Mouse (Mus musculus) intestine, embryonic 16.5 days (tissue): ENCODE results near the gene Adamts8. TPM values are rescaled to one million over a fixed set of nuclear protein-coding genes. Genes with fewer than 3 reads are reported as not detected.

Experiments
- ATAC-seq: fragments of 200-750 bp; cut with Nextera tagmentation; 2 replicates; pipeline ENCODE4 v1.8.0; 2017; ENCODE audit warnings: moderate TSS enrichment, moderate library complexity
- H3K27ac ChIP-seq: fragments of 300-500 bp; sonication (generic); 2 replicates; pipeline ENCODE4 v1.5.1; 2014; ENCODE audit warnings: mild to moderate bottlenecking, low read length
- H3K27me3 ChIP-seq: fragments of 300-500 bp; sonication (generic); replicated peaks from 2 replicates; pipeline ENCODE4 v1.6.1; 2014; ENCODE audit warnings: low read length, control low read depth, mixed read lengths; ENCODE audit not compliant: control insufficient read depth, insufficient read depth
- H3K36me3 ChIP-seq: fragments of 300-500 bp; sonication (generic); 2 replicates; pipeline ENCODE4 v1.6.1; 2014; ENCODE audit warnings: low read length, control low read depth; ENCODE audit not compliant: control insufficient read depth, insufficient read depth
- H3K4me1 ChIP-seq: fragments of 300-500 bp; sonication (generic); 2 replicates; pipeline ENCODE4 v1.6.1; 2014; ENCODE audit warnings: low read length, control low read depth, mixed read lengths; ENCODE audit not compliant: control insufficient read depth, insufficient read depth
- H3K4me2 ChIP-seq: fragments of 300-500 bp; sonication (generic); 2 replicates; pipeline ENCODE4 v1.6.1; 2014; ENCODE audit warnings: low read depth, low read length, control low read depth
- H3K4me3 ChIP-seq: fragments of 300-500 bp; sonication (generic); 2 replicates; pipeline ENCODE4 v1.5.1; 2014; ENCODE audit warnings: mild to moderate bottlenecking, low read length
- H3K9ac ChIP-seq: fragments of 300-500 bp; sonication (generic); 2 replicates; pipeline ENCODE4 v1.6.1; 2014; ENCODE audit warnings: low read depth, low read length
- H3K9me3 ChIP-seq: fragments of 300-500 bp; sonication (generic); 2 replicates; pipeline ENCODE4 v1.6.1; 2016; ENCODE audit warnings: low read length, control low read depth; ENCODE audit not compliant: control insufficient read depth
- WGBS: fragments of 180-500 bp; shearing (Covaris S2); extraction: QIAGEN DNeasy Blood & Tissue Kit; methylation state at CpG from one replicate; pipeline ENCODE4 v1.1.7; 2014; 5-methylcytosine and 5-hydroxymethylcytosine counted together
- polyA plus RNA-seq: library from polyadenylated mRNA; unstranded; fragments of >200 nt; fragmentation: Nextera tagmentation; extraction: Ambion mirVana; gene quantifications from 2 replicates; pipeline ENCODE4 v1.2.1, GENCODE M21; 2015

Adamts8 gene
- polyA plus RNA-seq = 6.8 and 7.9 TPM in 2 replicates

GRCm38 (mm10) chr9:30942512-30943313, at the start of gene Adamts8:
Adamts8 (plus strand) TSS chr9:30942562.
- Histone ChIP-seq H3K4me3 (peak within 1 kb of the TSS; percentile 62), H3K4me2 (peak within 1 kb of the TSS; percentile 99), H3K27ac (peak within 1 kb of the TSS; percentile 11; the same call in 1 of the 2 replicates), H3K9ac (peak within 1 kb of the TSS; percentile 78), H3K9me3 (no peaks in the 10 kb centered on the region), H3K27me3 (peaks cover 52% of the 10 kb centered on the region), H3K4me1 (peaks cover 6% of the 10 kb centered on the region), H3K36me3 (no peaks in the 10 kb centered on the region)
- WGBS = under 1% methylated on average over 89 of the region's 96 CpGs
- ATAC-seq = peak; percentile 75

- H3K27ac ChIP-seq = no peak overlapping the region
- 73% methylated on average over 3 of the region's 3 CpGs for WGBS
- H3K27me3 ChIP-seq = no peaks in the 10 kb centered on the region
- H3K36me3 ChIP-seq = 0 out of 2 replicates have a peak, but pooled peaks cover 2% of the 10 kb centered on the region
- no peak overlapping the region for H3K9ac ChIP-seq
- H3K9me3 ChIP-seq = no peaks in the 10 kb centered on the region
- no peak overlapping the region for H3K4me3 ChIP-seq
- no peak overlapping the region for H3K4me2 ChIP-seq
- H3K4me1 ChIP-seq = no peaks in the 10 kb centered on the region
- no peak for ATAC-seq
Observed at GRCm38 (mm10) chr9:30895618-30896017, 46.7 kb upstream of the Adamts8 start.

GRCm38 (mm10) chr9:30896752-30897151, 45.6 kb upstream of the Adamts8 start:
- no peaks in the 10 kb centered on the region for H3K27me3 ChIP-seq
- ATAC-seq = peak; percentile 74
- no peak overlapping the region for H3K9ac ChIP-seq
- no peaks in the 10 kb centered on the region for H3K9me3 ChIP-seq
- H3K4me1 ChIP-seq = no peaks in the 10 kb centered on the region
- WGBS = 70% methylated on average over 5 of the region's 5 CpGs
- no peak overlapping the region for H3K4me2 ChIP-seq
- H3K27ac ChIP-seq = no peak overlapping the region
- H3K4me3 ChIP-seq = no peak overlapping the region
- H3K36me3 ChIP-seq = 0 out of 2 replicates have a peak, but pooled peaks cover 4% of the 10 kb centered on the region

- H3K4me3 ChIP-seq = no peak overlapping the region
- H3K4me2 ChIP-seq = no peak overlapping the region
- no peaks in the 10 kb centered on the region for H3K4me1 ChIP-seq
- H3K27ac ChIP-seq = no peak overlapping the region
- no peak overlapping the region for H3K9ac ChIP-seq
- 0 out of 2 replicates have a peak, but pooled peaks cover 4% of the 10 kb centered on the region for H3K36me3 ChIP-seq
- 81% methylated on average over 2 of the region's 2 CpGs for WGBS
- ATAC-seq = no peak
- no peaks in the 10 kb centered on the region for H3K9me3 ChIP-seq
- H3K27me3 ChIP-seq = no peaks in the 10 kb centered on the region
Observed at GRCm38 (mm10) chr9:30897169-30897568, 45.2 kb upstream of the Adamts8 start.

GRCm38 (mm10) chr9:30902152-30902551, 40.2 kb upstream of the Adamts8 start:
- WGBS = 94% methylated on average over 19 of the region's 19 CpGs

GRCm38 (mm10) chr9:30902641-30903040, 39.7 kb upstream of the Adamts8 start:
- WGBS = 93% methylated on average over 7 of the region's 7 CpGs
- Histone ChIP-seq H3K4me3 (no peak overlapping the region), H3K27me3 (no peaks in the 10 kb centered on the region), H3K27ac (no peak overlapping the region), H3K4me2 (no peak overlapping the region), H3K9ac (no peak overlapping the region), H3K4me1 (no peaks in the 10 kb centered on the region), H3K9me3 (no peaks in the 10 kb centered on the region), H3K36me3 (0 out of 2 replicates have a peak, but pooled peaks cover 4% of the 10 kb centered on the region)
- ATAC-seq = no peak

More at GRCm38 (mm10) chr9:30902152-30902551, 40.2 kb upstream of the Adamts8 start:
- Histone ChIP-seq H3K9me3 (no peaks in the 10 kb centered on the region), H3K4me2 (no peak overlapping the region), H3K27me3 (no peaks in the 10 kb centered on the region), H3K9ac (no peak overlapping the region), H3K36me3 (0 out of 2 replicates have a peak, but pooled peaks cover 4% of the 10 kb centered on the region), H3K27ac (no peak overlapping the region), H3K4me3 (no peak overlapping the region), H3K4me1 (no peaks in the 10 kb centered on the region)
- ATAC-seq = no peak

- no peaks in the 10 kb centered on the region for H3K9me3 ChIP-seq
- H3K36me3 ChIP-seq = 0 out of 2 replicates have a peak, but pooled peaks cover 4% of the 10 kb centered on the region
- no peaks in the 10 kb centered on the region for H3K27me3 ChIP-seq
- H3K4me1 ChIP-seq = no peaks in the 10 kb centered on the region
- no peak for ATAC-seq
- H3K9ac ChIP-seq = no peak overlapping the region
- H3K4me2 ChIP-seq = no peak overlapping the region
- 95% methylated on average over 5 of the region's 5 CpGs for WGBS
- H3K27ac ChIP-seq = no peak overlapping the region
- no peak overlapping the region for H3K4me3 ChIP-seq
Observed at GRCm38 (mm10) chr9:30903266-30903665, 39.1 kb upstream of the Adamts8 start.

GRCm38 (mm10) chr9:30905861-30906260, 36.5 kb upstream of the Adamts8 start:
- no peak for ATAC-seq
- Histone ChIP-seq H3K4me1 (no peaks in the 10 kb centered on the region), H3K9ac (no peak overlapping the region), H3K36me3 (no peaks in the 10 kb centered on the region), H3K4me2 (no peak overlapping the region), H3K27ac (no peak overlapping the region), H3K27me3 (no peaks in the 10 kb centered on the region), H3K4me3 (no peak overlapping the region), H3K9me3 (no peaks in the 10 kb centered on the region)
- 87% methylated on average over 10 of the region's 10 CpGs for WGBS

GRCm38 (mm10) chr9:30906426-30906825, 35.9 kb upstream of the Adamts8 start:
- Histone ChIP-seq H3K27ac (no peak overlapping the region), H3K9me3 (no peaks in the 10 kb centered on the region), H3K4me1 (no peaks in the 10 kb centered on the region), H3K4me2 (no peak overlapping the region), H3K36me3 (no peaks in the 10 kb centered on the region), H3K27me3 (no peaks in the 10 kb centered on the region), H3K9ac (no peak overlapping the region), H3K4me3 (no peak overlapping the region)
- ATAC-seq = no peak
- 73% methylated on average over 4 of the region's 4 CpGs for WGBS
